Mouse (Mus musculus): ENCODE measurements around the gene Prss36. TPM values are rescaled to one million over a fixed set of nuclear protein-coding genes. Genes with fewer than 3 reads are reported as not detected.

Gene Prss36
- polyA plus RNA-seq, 1 experiment from 2014 or later, result 12.5 TPM

DNA sequence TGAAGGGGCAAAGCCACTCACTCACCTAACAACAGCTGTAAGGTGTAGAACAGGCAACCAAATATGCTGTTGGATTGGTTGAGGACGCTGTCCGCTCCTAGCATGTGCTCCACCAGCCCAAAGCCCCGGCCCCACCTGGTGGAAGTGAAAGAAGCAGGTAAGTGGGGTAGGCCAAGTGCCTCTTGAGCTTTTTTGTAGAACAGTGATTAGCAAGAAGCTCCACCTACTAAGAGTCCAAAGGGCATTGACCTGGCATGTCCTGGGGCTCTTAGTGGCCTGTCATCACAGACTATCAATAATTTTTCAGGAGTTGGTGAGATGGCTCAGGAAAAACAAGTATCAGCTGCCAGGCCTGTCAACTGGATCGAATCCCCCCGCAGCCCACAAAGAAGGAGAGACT is 52.0 kb downstream of the Prss36 start:
- H3K27me3 ChIP-seq (ENCODE audit: poor library complexity, severe bottlenecking), result no peaks in the 10 kb centered on the region
- H3K36me3 ChIP-seq (replicated peaks), result peaks cover 41% of the 10 kb centered on the region
- H3K27ac ChIP-seq, result no peak overlapping the region
- DNase-seq (ENCODE audit: extremely low spot score, low spot score), result no peak
- H3K4me3 ChIP-seq, result peak overlapping the region; percentile 60
- WGBS, result 93% methylated on average over 5 of the region's 5 CpGs
- H3K9me3 ChIP-seq, result no peaks in the 10 kb centered on the region
- H3K4me1 ChIP-seq, result peaks cover 19% of the 10 kb centered on the region

DNA sequence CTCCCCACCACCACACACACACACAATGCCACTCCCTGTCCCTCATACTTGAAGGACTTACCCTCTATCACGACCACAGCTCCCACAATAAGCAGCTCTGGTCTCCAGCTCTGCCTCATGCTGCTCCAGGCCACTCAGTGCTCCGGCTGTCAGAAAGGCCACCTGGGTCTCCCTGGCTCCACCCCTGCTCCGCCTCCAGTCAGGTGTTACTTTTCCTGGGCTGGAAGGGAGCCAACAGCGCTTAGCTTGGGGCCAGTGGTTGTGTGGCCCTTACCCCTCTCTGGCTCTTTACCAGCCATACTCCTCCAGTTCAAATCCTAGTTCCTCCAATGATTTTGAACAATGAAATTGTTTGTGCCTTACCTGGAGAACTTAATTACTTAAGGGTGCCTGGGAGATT is 55.7 kb downstream of the Prss36 start, which contains the start of gene Prss53:
Prss53 (minus strand) TSS at position 173 of the 400 bp plus-strand sequence.
- no peak for DNase-seq (ENCODE audit: extremely low spot score, low spot score)
- WGBS, result 29% methylated on average over 4 of the region's 4 CpGs
- H3K36me3 ChIP-seq (replicated peaks), result peaks cover 78% of the 10 kb centered on the region
- no peak within 1 kb of the TSS for H3K27ac ChIP-seq
- no peaks in the 10 kb centered on the region for H3K9me3 ChIP-seq
- no peaks in the 10 kb centered on the region for H3K27me3 ChIP-seq (ENCODE audit: poor library complexity, severe bottlenecking)
- no peak within 1 kb of the TSS for H3K4me3 ChIP-seq
- H3K4me1 ChIP-seq, result peaks cover 19% of the 10 kb centered on the region

DNA sequence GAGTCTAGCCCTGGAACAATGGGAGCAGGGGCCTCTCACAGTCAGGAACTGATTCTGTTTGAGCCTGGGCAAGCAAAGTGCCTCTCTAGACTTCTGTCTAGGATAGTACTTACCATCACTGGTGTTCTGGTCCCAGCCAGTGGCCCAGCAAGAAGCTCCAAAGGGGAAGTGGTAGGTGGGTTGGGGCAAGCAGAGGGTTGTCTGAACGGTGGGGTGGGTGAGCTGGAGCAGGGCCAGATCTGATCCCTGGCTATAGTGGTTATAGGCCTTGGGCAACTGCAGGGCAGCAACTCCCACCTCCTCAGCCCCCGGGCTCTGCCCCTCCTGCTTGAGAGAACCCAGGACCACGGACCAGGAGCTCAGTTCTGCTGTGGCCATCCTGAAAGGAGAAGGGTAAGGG is 57.7 kb downstream of the Prss36 start:
- no peak for DNase-seq (ENCODE audit: extremely low spot score, low spot score)
- WGBS, result 81% methylated on average over 3 of the region's 3 CpGs
- peaks cover 13% of the 10 kb centered on the region for H3K4me1 ChIP-seq
- H3K4me3 ChIP-seq, result no peak overlapping the region
- no peaks in the 10 kb centered on the region for H3K9me3 ChIP-seq
- H3K36me3 ChIP-seq (replicated peaks), result peaks cover 97% of the 10 kb centered on the region
- no peaks in the 10 kb centered on the region for H3K27me3 ChIP-seq (ENCODE audit: poor library complexity, severe bottlenecking)
- H3K27ac ChIP-seq, result no peak overlapping the region

DNA sequence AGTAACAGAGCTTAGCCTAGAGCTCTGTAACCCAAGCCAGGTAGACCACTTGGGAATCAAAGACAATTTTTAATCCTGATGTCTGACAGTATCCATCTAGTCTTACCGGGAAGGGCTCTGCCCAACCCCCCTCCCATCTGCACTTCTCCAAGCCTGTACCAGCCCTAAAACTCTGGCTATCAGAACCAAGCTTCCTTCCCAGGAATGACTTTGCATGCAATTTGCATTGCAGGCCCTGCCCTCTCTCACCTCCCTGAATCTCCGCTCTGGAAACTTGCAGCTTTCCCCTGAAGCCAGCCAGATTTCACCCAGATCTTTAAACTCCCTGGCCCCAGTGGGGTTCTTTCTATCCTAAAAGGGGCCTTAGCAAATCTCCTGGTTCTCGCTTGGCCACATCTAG is 58.7 kb downstream of the Prss36 start:
- H3K9me3 ChIP-seq, result no peaks in the 10 kb centered on the region
- H3K4me3 ChIP-seq, result no peak overlapping the region
- H3K27me3 ChIP-seq (ENCODE audit: poor library complexity, severe bottlenecking), result no peaks in the 10 kb centered on the region
- H3K27ac ChIP-seq, result no peak overlapping the region
- H3K4me1 ChIP-seq, result peaks cover 15% of the 10 kb centered on the region
- peaks cover 98% of the 10 kb centered on the region for H3K36me3 ChIP-seq (replicated peaks)
- 89% methylated on average over 3 of the region's 3 CpGs for WGBS
- DNase-seq (ENCODE audit: extremely low spot score, low spot score), result no peak

DNA sequence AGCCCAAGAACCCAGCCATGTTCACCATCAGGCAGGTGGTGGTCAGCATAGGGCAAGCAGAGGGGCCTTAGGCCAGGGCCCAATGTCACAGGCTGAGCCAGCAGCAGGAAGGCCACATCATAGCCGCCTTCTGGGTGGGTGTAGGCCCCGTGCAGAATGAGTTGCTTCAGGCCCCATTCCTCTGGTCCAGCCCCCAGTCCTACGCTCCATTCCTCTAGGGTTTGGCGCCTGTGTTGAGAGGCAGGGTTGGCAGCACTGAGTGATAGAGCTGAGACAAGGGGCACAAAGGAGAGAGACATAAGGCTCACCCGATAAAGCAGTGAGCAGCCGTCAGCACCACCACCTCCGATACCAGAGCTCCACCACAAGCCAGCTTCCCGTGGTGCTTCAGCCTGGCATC is 59.3 kb downstream of the Prss36 start:
- H3K27me3 ChIP-seq (ENCODE audit: poor library complexity, severe bottlenecking), result no peaks in the 10 kb centered on the region
- WGBS, result 93% methylated on average over 8 of the region's 8 CpGs
- no peak overlapping the region for H3K27ac ChIP-seq
- DNase-seq (ENCODE audit: extremely low spot score, low spot score), result no peak
- H3K9me3 ChIP-seq, result no peaks in the 10 kb centered on the region
- H3K36me3 ChIP-seq (replicated peaks), result peaks cover 98% of the 10 kb centered on the region
- no peak overlapping the region for H3K4me3 ChIP-seq
- peaks cover 19% of the 10 kb centered on the region for H3K4me1 ChIP-seq

DNA sequence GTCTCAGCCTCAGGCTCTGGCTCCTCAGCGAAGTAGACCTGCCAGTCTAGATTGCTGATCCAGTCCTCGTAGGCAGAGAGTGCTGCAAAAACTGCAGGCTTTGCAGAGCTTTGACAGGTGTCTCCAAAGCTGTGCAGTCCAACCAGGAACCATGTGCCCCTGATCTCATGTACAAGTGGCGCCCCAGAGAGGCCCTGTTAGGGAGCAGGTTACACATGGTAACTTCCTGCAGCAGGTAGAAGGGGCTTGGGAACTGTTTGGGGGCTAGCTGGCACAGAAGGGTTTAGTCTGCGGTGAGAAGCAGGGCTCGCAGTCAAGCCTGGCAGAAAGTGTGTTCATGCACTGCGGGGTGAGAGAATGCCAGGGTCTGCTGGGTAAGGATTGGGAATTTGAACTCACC is 60.0 kb downstream of the Prss36 start:
- no peak overlapping the region for H3K27ac ChIP-seq
- peaks cover 19% of the 10 kb centered on the region for H3K4me1 ChIP-seq
- peaks cover 98% of the 10 kb centered on the region for H3K36me3 ChIP-seq (replicated peaks)
- H3K9me3 ChIP-seq, result no peaks in the 10 kb centered on the region
- no peak overlapping the region for H3K4me3 ChIP-seq
- 92% methylated on average over 6 of the region's 6 CpGs for WGBS
- H3K27me3 ChIP-seq (ENCODE audit: poor library complexity, severe bottlenecking), result no peaks in the 10 kb centered on the region
- DNase-seq (ENCODE audit: extremely low spot score, low spot score), result no peak

DNA sequence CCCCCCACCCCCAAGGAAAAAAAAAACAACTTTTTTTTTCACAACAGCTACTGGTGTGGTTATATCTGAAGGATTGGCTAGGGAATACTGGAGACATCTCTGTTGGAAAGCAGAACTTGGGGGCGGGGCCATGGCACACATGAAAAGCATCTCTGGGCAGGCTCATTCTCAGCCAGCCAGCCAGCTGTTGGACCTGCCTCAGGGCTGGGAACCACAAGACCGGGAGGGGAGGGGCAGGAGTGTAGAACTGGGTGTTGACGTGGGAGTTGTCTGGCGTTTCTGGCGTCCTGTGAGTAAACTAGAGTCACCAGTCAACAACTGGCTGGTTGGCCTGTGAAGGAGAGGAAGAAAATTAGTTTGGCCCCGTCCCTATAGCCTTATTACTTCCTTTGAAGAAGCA is 60.6 kb downstream of the Prss36 start:
- no peak for DNase-seq (ENCODE audit: extremely low spot score, low spot score)

More for the DNA sequence above, 60.6 kb downstream of the Prss36 start:
- H3K4me3 ChIP-seq, result no peak overlapping the region
- H3K27me3 ChIP-seq (ENCODE audit: poor library complexity, severe bottlenecking), result no peaks in the 10 kb centered on the region
- H3K36me3 ChIP-seq (replicated peaks), result peaks cover 100% of the 10 kb centered on the region
- 84% methylated on average over 6 of the region's 6 CpGs for WGBS
- no peak overlapping the region for H3K27ac ChIP-seq
- H3K9me3 ChIP-seq, result no peaks in the 10 kb centered on the region
- peaks cover 19% of the 10 kb centered on the region for H3K4me1 ChIP-seq

Other genes with a start within 250 kb of the Prss36 start
- 44.5 and 50.4 TPM in 2 replicates for gene Bcl7c, start 237.8 kb downstream of the Prss36 start, polyA plus RNA-seq (2016; fragmentation: Nextera tagmentation; extraction: Ambion mirVana)
- 5.9 and 6.0 TPM in 2 replicates for gene Ctf1, start 234.0 kb downstream of the Prss36 start, polyA plus RNA-seq (2016; fragmentation: Nextera tagmentation; extraction: Ambion mirVana)
- 0.33 and 0.39 TPM in 2 replicates for gene Ctf2, start 214.6 kb downstream of the Prss36 start, polyA plus RNA-seq (2016; fragmentation: Nextera tagmentation; extraction: Ambion mirVana)
- gene Fbxl19, start 202.2 kb downstream of the Prss36 start, polyA plus RNA-seq (2016; fragmentation: Nextera tagmentation; extraction: Ambion mirVana), result 7.6 and 8.2 TPM in 2 replicates
- 8.4 and 9.8 TPM in 2 replicates for gene Orai3, start 176.9 kb downstream of the Prss36 start, polyA plus RNA-seq (2016; fragmentation: Nextera tagmentation; extraction: Ambion mirVana)
- gene Setd1a, start 170.1 kb downstream of the Prss36 start, polyA plus RNA-seq (2016; fragmentation: Nextera tagmentation; extraction: Ambion mirVana), result 16.0 and 17.1 TPM in 2 replicates
- not detected in 2 replicates for gene Gm49388, start 161.1 kb downstream of the Prss36 start, polyA plus RNA-seq (2016; fragmentation: Nextera tagmentation; extraction: Ambion mirVana)
- 5.4 and 5.8 TPM in 2 replicates for gene Hsd3b7, start 146.1 kb downstream of the Prss36 start, polyA plus RNA-seq (2016; fragmentation: Nextera tagmentation; extraction: Ambion mirVana)
- 23.7 and 24.6 TPM in 2 replicates for gene Stx4a, start 122.4 kb downstream of the Prss36 start, polyA plus RNA-seq (2016; fragmentation: Nextera tagmentation; extraction: Ambion mirVana)
- gene Stx1b, start 122.2 kb downstream of the Prss36 start, polyA plus RNA-seq (2016; fragmentation: Nextera tagmentation; extraction: Ambion mirVana), result 5.5 and 6.1 TPM in 2 replicates
- gene Zfp646, start 70.5 kb downstream of the Prss36 start, polyA plus RNA-seq (2016; fragmentation: Nextera tagmentation; extraction: Ambion mirVana), result 18.6 and 19.5 TPM in 2 replicates
- gene Zfp668, start 69.9 kb downstream of the Prss36 start, polyA plus RNA-seq (2016; fragmentation: Nextera tagmentation; extraction: Ambion mirVana), result 39.9 and 41.8 TPM in 2 replicates
- 0.32 and 0.49 TPM in 2 replicates for gene Prss53, start 55.8 kb downstream of the Prss36 start, polyA plus RNA-seq (2016; fragmentation: Nextera tagmentation; extraction: Ambion mirVana)
- gene Gm21974, start 51.3 kb downstream of the Prss36 start, polyA plus RNA-seq (2016; fragmentation: Nextera tagmentation; extraction: Ambion mirVana), result not detected in 2 replicates
- gene Vkorc1, start 51.1 kb downstream of the Prss36 start, polyA plus RNA-seq (2016; fragmentation: Nextera tagmentation; extraction: Ambion mirVana), result 32.2 and 41.4 TPM in 2 replicates
- 130 and 140 TPM in 2 replicates for gene Bckdk, start 42.6 kb downstream of the Prss36 start, polyA plus RNA-seq (2016; fragmentation: Nextera tagmentation; extraction: Ambion mirVana)
- 47.4 and 49.0 TPM in 2 replicates for gene Kat8, start 34.2 kb downstream of the Prss36 start, polyA plus RNA-seq (2016; fragmentation: Nextera tagmentation; extraction: Ambion mirVana)
- gene Prss8, start 16.6 kb downstream of the Prss36 start, polyA plus RNA-seq (2016; fragmentation: Nextera tagmentation; extraction: Ambion mirVana), result 5.0 and 5.9 TPM in 2 replicates
- 362 and 407 TPM in 2 replicates for gene Fus, start 20.7 kb upstream of the Prss36 start, polyA plus RNA-seq (2016; fragmentation: Nextera tagmentation; extraction: Ambion mirVana)
- gene Pycard, start 47.1 kb upstream of the Prss36 start, polyA plus RNA-seq (2016; fragmentation: Nextera tagmentation; extraction: Ambion mirVana), result 6.3 and 6.6 TPM in 2 replicates
- gene Trim72, start 57.2 kb upstream of the Prss36 start, polyA plus RNA-seq (2016; fragmentation: Nextera tagmentation; extraction: Ambion mirVana), result not detected in 2 replicates
- 0.33 and 0.40 TPM in 2 replicates for gene Itgam, start 115.9 kb upstream of the Prss36 start, polyA plus RNA-seq (2016; fragmentation: Nextera tagmentation; extraction: Ambion mirVana)
- gene Gm49368, start 116.0 kb upstream of the Prss36 start, polyA plus RNA-seq (2016; fragmentation: Nextera tagmentation; extraction: Ambion mirVana), result not detected in 2 replicates
- gene Itgax, start 182.8 kb upstream of the Prss36 start, polyA plus RNA-seq (2016; fragmentation: Nextera tagmentation; extraction: Ambion mirVana), result not detected in 2 replicates
- gene Itgad, start 207.7 kb upstream of the Prss36 start, polyA plus RNA-seq (2016; fragmentation: Nextera tagmentation; extraction: Ambion mirVana), result not detected in 2 replicates

Measured in forebrain, embryonic 10.5 days (tissue).